Mouse (Mus musculus) MEL-GATA-1-ER (cell line): ENCODE results near the gene Vezf1.
"Not testable (repeated sequence)": the region's sequence is repeated elsewhere in the genome, so short reads cannot be mapped to it uniquely, and the experiment has no call there.

ENCODE experiments used
- DNase-seq: peaks from one replicate; pipeline ENCODE4 v3.0.0-alpha.2; 2012; ENCODE audit warnings: low read depth; ENCODE audit errors: extremely low read depth

Vezf1 gene

GRCm38 (mm10) chr11:88067586-88068410 lies at the start of gene Vezf1:
Gene Vezf1 (plus strand): TSS chr11:88068279.
- no peak for DNase-seq

- no peak for DNase-seq
Observed at GRCm38 (mm10) chr11:88023933-88024332, 44.1 kb upstream of the Vezf1 start.

- no peak for DNase-seq
Observed at GRCm38 (mm10) chr11:88027391-88028035, 40.6 kb upstream of the Vezf1 start.

- DNase-seq = no peak
Observed at GRCm38 (mm10) chr11:88028193-88028684, 39.8 kb upstream of the Vezf1 start.

- no peak for DNase-seq
Observed at GRCm38 (mm10) chr11:88030219-88030618, 37.9 kb upstream of the Vezf1 start.

GRCm38 (mm10) chr11:88030836-88031235 lies 37.2 kb upstream of the Vezf1 start:
- DNase-seq = no peak

- DNase-seq = no peak
Observed at GRCm38 (mm10) chr11:88031753-88032152, 36.3 kb upstream of the Vezf1 start.

- no peak for DNase-seq
Observed at GRCm38 (mm10) chr11:88035970-88036369, 32.1 kb upstream of the Vezf1 start.

GRCm38 (mm10) chr11:88036761-88037251 lies 31.3 kb upstream of the Vezf1 start:
- no peak for DNase-seq

- DNase-seq = no peak
Observed at GRCm38 (mm10) chr11:88037386-88037785, 30.7 kb upstream of the Vezf1 start.

- DNase-seq = no peak
Observed at GRCm38 (mm10) chr11:88039066-88039465, 29.0 kb upstream of the Vezf1 start.

- no peak for DNase-seq
Observed at GRCm38 (mm10) chr11:88044314-88044713, 23.8 kb upstream of the Vezf1 start.

- DNase-seq = not testable (repeated sequence)
Observed at GRCm38 (mm10) chr11:88045159-88045558, 22.9 kb upstream of the Vezf1 start.

GRCm38 (mm10) chr11:88045878-88046277 lies 22.2 kb upstream of the Vezf1 start:
- DNase-seq = peak; percentile 64

- peak; percentile 68 for DNase-seq
Observed at GRCm38 (mm10) chr11:88046323-88046937, 21.6 kb upstream of the Vezf1 start.

GRCm38 (mm10) chr11:88046944-88047794 lies 20.9 kb upstream of the Vezf1 start, which contains the start of gene Srsf1:
Gene Srsf1 (plus strand): TSS chr11:88047373.
- peak; percentile 92 for DNase-seq

GRCm38 (mm10) chr11:88047871-88048531 lies 20.1 kb upstream of the Vezf1 start:
- DNase-seq = no peak

GRCm38 (mm10) chr11:88048961-88049670 lies 19.0 kb upstream of the Vezf1 start:
- DNase-seq = no peak

GRCm38 (mm10) chr11:88049732-88050131 lies 18.3 kb upstream of the Vezf1 start:
- DNase-seq = no peak

- no peak for DNase-seq
Observed at GRCm38 (mm10) chr11:88052638-88053037, 15.4 kb upstream of the Vezf1 start.
